Mouse (Mus musculus) frontal cortex, adult 2 months (tissue): ENCODE data around the gene Ccdc136. TPM values are rescaled to one million over a fixed set of nuclear protein-coding genes. Genes with fewer than 3 reads are reported as not detected.
A peak's percentile ranks its signal among the peaks of the same experiment; 100 is the strongest.

ENCODE experiments used
- DNase-seq, 2 experiments: peaks; one replicate each; pipeline ENCODE4 v3.0.0; 2022; ENCODE audit warnings: low spot score in 1 of 2; ENCODE audit errors: extremely low spot score in 1 of 2
- polyA plus RNA-seq: library from polyadenylated mRNA; depleted of rRNA; stranded (reverse); fragments of >200 nt; gene quantifications from 2 replicates; pipeline ENCODE4 v1.2.3, GENCODE M21; 2012

Gene Ccdc136
- polyA plus RNA-seq, 1 experiment = 90.8 TPM

GRCm38 (mm10) chr6:29434911-29435691 is 39.0 kb downstream of the Ccdc136 start:
- DNase-seq = no peak

GRCm38 (mm10) chr6:29435940-29436451 is 39.9 kb downstream of the Ccdc136 start:
- DNase-seq = no peak

GRCm38 (mm10) chr6:29436461-29436934 is 40.4 kb downstream of the Ccdc136 start:
- DNase-seq = no peak

GRCm38 (mm10) chr6:29439251-29439650 is 43.1 kb downstream of the Ccdc136 start:
- DNase-seq = no peak

- DNase-seq = no peak
These were observed 43.7 kb downstream of the Ccdc136 start for GRCm38 (mm10) chr6:29439789-29440188.

GRCm38 (mm10) chr6:29444773-29445172 is 48.7 kb downstream of the Ccdc136 start:
- DNase-seq = no peak

GRCm38 (mm10) chr6:29445354-29445753 is 49.2 kb downstream of the Ccdc136 start:
- no peak for DNase-seq

- DNase-seq = no peak
These were observed 53.7 kb downstream of the Ccdc136 start for GRCm38 (mm10) chr6:29449858-29450257.

GRCm38 (mm10) chr6:29450667-29451066 is 54.6 kb downstream of the Ccdc136 start:
- no peak for DNase-seq

GRCm38 (mm10) chr6:29461502-29461901 is 65.4 kb downstream of the Ccdc136 start:
- DNase-seq = no peak

GRCm38 (mm10) chr6:29463388-29463787 is 67.3 kb downstream of the Ccdc136 start:
- DNase-seq = no peak

GRCm38 (mm10) chr6:29467583-29468354 is 71.7 kb downstream of the Ccdc136 start, which contains the start of gene Atp6v1f:
Gene Atp6v1f, plus strand, starts transcription at chr6:29467718.
- DNase-seq = peak; percentile 88 to 95

GRCm38 (mm10) chr6:29468851-29469250 is 72.7 kb downstream of the Ccdc136 start:
- DNase-seq = no peak

- DNase-seq = no peak
These were observed 75.0 kb downstream of the Ccdc136 start, which contains the start of gene Atp6v1fnb for GRCm38 (mm10) chr6:29471137-29471536. Gene Atp6v1fnb, plus strand, starts transcription at chr6:29471437.

GRCm38 (mm10) chr6:29473941-29474691 is 78.0 kb downstream of the Ccdc136 start:
- peak; percentile 63 to 82 for DNase-seq

- no peak for DNase-seq
These were observed 78.6 kb downstream of the Ccdc136 start for GRCm38 (mm10) chr6:29474736-29475135.
